Mouse (Mus musculus) left cerebral cortex, postnatal 14 days (tissue): ENCODE data around the gene Atp8b4. TPM values are rescaled to one million over a fixed set of nuclear protein-coding genes. Genes with fewer than 3 reads are reported as not detected.
"Not testable (repeated sequence)": the region's sequence is repeated elsewhere in the genome, so short reads cannot be mapped to it uniquely, and the experiment has no call there.

Experiments used
- DNase-seq, 2 experiments: peaks; one replicate each; pipeline ENCODE4 v3.0.0; 2021 to 2022; ENCODE audit warnings: low spot score in 2 of 2, mixed read lengths in 1 of 2
- intact Hi-C: fragments of 180-260 bp; cut with DNase I; formaldehyde crosslinking; loops from one replicate; pipeline ENCODE4 v1.15.1; 2025
- long read RNA-seq, 2 experiments: library from polyadenylated mRNA; stranded (forward); transcript quantifications; one replicate each; pipeline ENCODE4 v2.0.0; 2021
- total RNA-seq, 2 experiments: library from RNA; stranded (reverse); gene quantifications; 2 replicates each; pipeline ENCODE4 v1.2.3; 2021

Atp8b4 gene
- under 1 TPM in 1 of 2 experiments, not detected in 1; 0.09 TPM for total RNA-seq
- long read RNA-seq, experiment 1 = 0 reads
- long read RNA-seq, experiment 2 = 0 reads

- intact Hi-C loops = no loop called here
- DNase-seq = no peak
These were observed at the start of gene Atp8b4 for GRCm38 (mm10) chr2:126500521-126500920. Gene Atp8b4 (minus strand): TSS chr2:126500674.

- no peak for DNase-seq
- intact Hi-C loops = no loop called here
These were observed 49.2 kb upstream of the Atp8b4 start for GRCm38 (mm10) chr2:126549681-126550080.

GRCm38 (mm10) chr2:126546392-126546791 lies 45.9 kb upstream of the Atp8b4 start:
- intact Hi-C loops = no loop called here
- DNase-seq = no peak

GRCm38 (mm10) chr2:126545297-126545696 lies 44.8 kb upstream of the Atp8b4 start:
- intact Hi-C loops = no loop called here
- no peak for DNase-seq

- no peak for DNase-seq
- intact Hi-C loops = no loop called here
These were observed 41.7 kb upstream of the Atp8b4 start for GRCm38 (mm10) chr2:126542211-126542610.

GRCm38 (mm10) chr2:126540390-126540925 lies 40.0 kb upstream of the Atp8b4 start:
- DNase-seq = no peak
- intact Hi-C loops = no loop called here

- no peak for DNase-seq
- intact Hi-C loops = no loop called here
These were observed 37.2 kb upstream of the Atp8b4 start for GRCm38 (mm10) chr2:126537654-126538053.

- intact Hi-C loops = no loop called here
- no peak for DNase-seq
These were observed 30.1 kb upstream of the Atp8b4 start for GRCm38 (mm10) chr2:126530581-126530980.

GRCm38 (mm10) chr2:126527461-126527860 lies 27.0 kb upstream of the Atp8b4 start:
- intact Hi-C loops = loop anchor here (10.0 kb wide), 1 partner anchor 863 kb away; no protein-coding TSS in a partner anchor
- DNase-seq = no peak

GRCm38 (mm10) chr2:126524271-126524670 lies 23.8 kb upstream of the Atp8b4 start:
- DNase-seq = no peak
- intact Hi-C loops = loop anchor here (5.0 to 10.0 kb wide), 2 partner anchors 632 to 859 kb away; no protein-coding TSS in a partner anchor

- intact Hi-C loops = loop anchor here (5.0 to 10.0 kb wide), 2 partner anchors 631 to 858 kb away; no protein-coding TSS in a partner anchor
- not testable (repeated sequence) for DNase-seq
These were observed 22.7 kb upstream of the Atp8b4 start for GRCm38 (mm10) chr2:126523101-126523745.

GRCm38 (mm10) chr2:126522056-126522455 lies 21.6 kb upstream of the Atp8b4 start:
- no peak for DNase-seq
- intact Hi-C loops = loop anchor here (5.0 to 10.0 kb wide), 2 partner anchors 630 to 857 kb away; no protein-coding TSS in a partner anchor

GRCm38 (mm10) chr2:126521471-126521870 lies 21.0 kb upstream of the Atp8b4 start:
- DNase-seq = no peak
- intact Hi-C loops = loop anchor here (5.0 to 10.0 kb wide), 2 partner anchors 629 to 857 kb away; no protein-coding TSS in a partner anchor

- DNase-seq = peak; percentile 42 to 61
- intact Hi-C loops = loop anchor here (5.0 to 10.0 kb wide), 2 partner anchors 629 to 856 kb away; no protein-coding TSS in a partner anchor
These were observed 20.4 kb upstream of the Atp8b4 start for GRCm38 (mm10) chr2:126520828-126521227.

- DNase-seq = peak in 1 of 2 experiments; percentile 15
- intact Hi-C loops = loop anchor here (5.0 to 10.0 kb wide), 2 partner anchors 628 to 855 kb away; no protein-coding TSS in a partner anchor
These were observed 19.6 kb upstream of the Atp8b4 start for GRCm38 (mm10) chr2:126519872-126520581.

GRCm38 (mm10) chr2:126515069-126515826 lies 14.8 kb upstream of the Atp8b4 start:
- intact Hi-C loops = no loop called here
- no peak for DNase-seq

- DNase-seq = no peak
- intact Hi-C loops = no loop called here
These were observed 7.8 kb upstream of the Atp8b4 start for GRCm38 (mm10) chr2:126508228-126508627.

- intact Hi-C loops = no loop called here
- no peak for DNase-seq
These were observed 7.0 kb upstream of the Atp8b4 start for GRCm38 (mm10) chr2:126507477-126507876.

GRCm38 (mm10) chr2:126505156-126505555 lies 4.7 kb upstream of the Atp8b4 start:
- no peak for DNase-seq
- intact Hi-C loops = no loop called here
